Mouse (Mus musculus) frontal cortex, postnatal 25 days (tissue): Measurements from ENCODE around the gene Lss.

Experiments
- DNase-seq, 2 experiments: peaks; one replicate each; pipeline ENCODE4 v3.0.0; 2022; ENCODE audit warnings: low spot score in 2 of 2

The Lss gene

DNA sequence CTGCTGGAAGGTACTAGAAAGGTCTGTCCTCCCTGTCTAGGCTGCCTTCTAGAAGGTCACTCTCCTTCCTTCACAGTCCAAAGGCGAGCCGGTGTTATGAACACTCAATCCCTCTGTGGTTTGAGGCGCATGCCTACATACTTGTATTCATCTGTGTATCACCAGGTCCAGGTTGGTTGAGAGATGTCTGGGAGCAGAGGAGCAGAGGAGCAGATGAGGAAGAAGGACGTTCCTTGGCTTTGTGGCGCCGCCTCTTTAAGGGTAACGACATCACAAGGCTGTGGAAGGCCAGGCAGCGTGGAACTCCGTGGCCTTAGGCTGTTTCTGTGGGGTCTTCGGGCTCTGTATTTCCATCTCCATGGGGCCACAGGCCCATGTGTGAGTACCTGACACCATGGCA, 30.6 kb downstream of the Lss start, which contains the start of gene Spatc1l:
Spatc1l (plus strand) TSS at position 301 of the 400 bp plus-strand sequence.
- DNase-seq, result no peak

DNA sequence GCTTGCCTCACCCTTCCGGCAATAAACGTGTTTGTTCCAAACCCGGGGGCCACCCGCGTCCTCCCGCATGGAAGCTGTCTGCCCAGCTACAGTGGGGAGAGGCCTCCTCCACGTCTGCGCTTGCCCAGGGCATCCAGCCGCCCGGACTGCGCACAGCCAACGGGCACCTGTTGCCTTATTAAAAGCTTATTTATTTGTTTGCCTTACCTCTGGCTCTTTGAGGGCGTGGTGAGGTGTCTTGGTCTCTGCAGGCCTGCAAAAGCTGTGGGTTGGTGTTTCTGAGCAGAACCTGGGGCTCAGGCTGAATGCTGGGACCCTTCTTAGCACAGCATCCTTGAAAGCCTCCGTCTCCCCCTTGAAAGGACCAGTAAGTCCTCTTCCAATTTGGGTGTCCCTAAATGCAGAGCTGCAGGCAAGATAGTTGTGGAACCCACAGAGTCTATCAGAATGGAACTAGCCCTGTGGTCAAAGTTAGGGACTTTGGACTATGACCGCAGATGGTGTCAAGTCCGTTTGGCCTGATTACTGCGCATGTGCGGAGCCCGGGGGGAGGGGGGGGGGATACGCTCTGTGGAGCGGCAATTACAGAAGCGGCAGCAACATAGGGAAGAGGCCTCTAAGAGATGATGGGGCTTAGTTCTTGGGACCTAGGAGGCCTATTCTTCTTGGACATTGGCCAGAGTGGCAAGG, 38.8 kb downstream of the Lss start:
- no peak for DNase-seq

DNA sequence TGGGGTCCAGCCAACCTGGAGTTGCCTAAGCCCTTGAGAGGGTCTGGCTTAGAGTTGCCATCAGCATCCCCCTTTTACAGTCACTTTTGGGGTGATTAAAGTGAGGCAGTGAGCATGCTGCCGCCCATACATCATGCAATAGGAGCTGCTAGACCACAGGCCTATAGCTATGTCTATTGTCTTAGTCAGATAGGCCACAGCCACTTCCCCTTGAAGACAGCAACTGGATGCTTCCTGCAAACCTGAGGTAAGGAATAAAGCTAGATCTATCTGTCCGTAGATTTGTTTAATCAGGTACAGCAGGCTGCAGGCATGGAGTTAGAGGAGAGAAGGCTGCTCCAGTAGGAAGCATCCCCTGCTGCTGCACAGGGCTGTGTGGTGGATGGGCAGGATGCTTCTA, 39.7 kb downstream of the Lss start:
- DNase-seq, result no peak

DNA sequence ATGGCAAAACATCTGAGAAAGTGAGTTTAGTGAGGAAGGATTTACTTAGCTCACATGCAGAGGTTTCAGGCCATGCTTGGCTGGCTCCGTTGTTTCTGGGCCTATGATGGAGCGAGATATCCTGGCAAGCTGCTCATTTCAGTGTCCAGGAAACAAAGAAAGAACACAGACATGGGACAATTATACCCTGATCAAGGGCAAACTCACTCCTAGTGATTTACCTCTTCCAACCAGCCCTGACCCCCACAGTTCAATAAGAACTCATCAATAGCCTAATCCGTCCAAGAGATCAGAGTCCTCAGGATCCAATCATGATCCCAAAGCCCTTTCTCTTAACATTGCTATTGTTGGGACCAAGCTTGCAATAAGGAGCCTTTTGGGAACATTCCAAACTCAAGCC, 40.8 kb downstream of the Lss start:
- no peak for DNase-seq

DNA sequence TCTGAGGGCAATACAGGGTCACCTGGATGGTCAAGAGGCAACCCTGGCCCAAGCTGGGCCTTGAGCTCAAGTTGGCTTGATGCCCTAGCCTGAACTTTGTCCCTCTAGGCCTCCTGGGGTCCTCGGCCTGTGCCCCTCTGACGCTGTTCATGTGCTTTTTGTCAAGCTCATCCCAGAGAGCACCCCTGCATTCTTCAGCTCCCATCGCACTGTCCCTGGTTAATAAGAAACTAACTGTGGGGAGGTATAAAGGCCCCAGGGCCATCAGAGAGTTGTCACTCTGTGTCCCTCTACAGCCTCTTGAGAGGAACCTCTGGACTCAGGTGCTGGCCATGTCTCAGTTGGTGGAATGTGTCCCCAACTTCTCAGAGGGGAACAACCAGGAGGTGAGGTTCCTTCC, 44.0 kb downstream of the Lss start, which contains the start of gene Ftcd:
Ftcd (plus strand) TSS at position 275 of the 400 bp plus-strand sequence.
- no peak for DNase-seq

DNA sequence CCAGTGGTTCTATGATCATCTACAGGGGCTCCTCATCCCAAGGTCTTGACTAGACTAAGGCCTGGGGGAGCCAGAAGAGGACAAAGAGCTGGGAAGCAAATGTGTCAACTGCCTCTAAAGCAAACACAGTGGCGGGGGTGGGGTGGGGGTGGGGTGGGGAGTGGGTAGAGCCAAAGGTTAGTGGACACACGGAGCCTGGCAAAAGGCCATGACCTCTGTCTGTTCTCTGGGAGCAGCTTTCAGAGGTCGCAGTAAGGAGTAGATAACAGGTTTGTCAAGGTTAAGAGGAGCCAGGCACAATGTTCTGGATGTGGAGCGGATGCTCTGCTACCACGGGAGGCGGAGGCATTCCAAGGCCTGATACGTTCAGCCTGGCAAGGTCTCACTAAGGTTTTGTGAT, 45.5 kb downstream of the Lss start:
- no peak for DNase-seq

DNA sequence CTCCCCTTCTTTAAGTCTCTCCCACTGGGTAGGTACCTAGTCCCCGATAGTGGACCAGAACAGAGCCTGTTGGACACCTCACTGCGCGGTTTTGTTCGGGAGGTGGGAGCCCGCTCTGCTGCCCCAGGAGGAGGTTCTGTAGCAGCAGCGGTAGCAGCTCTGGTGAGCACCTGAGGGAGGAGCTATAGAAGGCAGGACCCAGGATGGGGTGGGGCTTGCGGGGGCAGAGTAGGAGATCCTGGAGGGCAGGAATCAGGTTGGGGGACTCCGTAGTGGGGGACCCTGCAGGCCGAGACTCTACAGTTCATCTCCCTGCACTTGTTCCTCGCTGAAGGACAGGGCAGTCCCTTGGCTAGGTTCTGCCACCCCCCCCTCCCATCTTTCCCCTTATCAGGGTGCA, 52.8 kb downstream of the Lss start:
- DNase-seq, result no peak

DNA sequence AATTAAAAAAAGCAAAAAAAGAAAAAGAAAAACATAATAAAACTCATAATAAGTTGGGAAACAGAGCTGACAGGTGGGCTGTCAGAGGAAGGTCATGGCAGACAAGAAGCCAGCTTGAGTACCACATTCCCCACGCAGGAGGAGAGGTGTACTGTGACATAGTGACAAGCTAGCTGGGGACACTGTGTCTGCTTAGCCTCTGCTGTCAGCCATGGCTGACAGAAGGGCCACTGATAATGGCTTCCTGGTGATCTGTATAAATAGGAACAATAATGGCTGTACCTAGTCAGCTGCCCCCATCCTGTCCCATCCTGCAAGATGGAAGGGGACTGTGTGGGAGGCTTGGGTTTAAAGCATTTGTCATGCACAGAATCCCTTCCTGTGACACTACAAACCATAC, 54.8 kb downstream of the Lss start:
- no peak for DNase-seq

DNA sequence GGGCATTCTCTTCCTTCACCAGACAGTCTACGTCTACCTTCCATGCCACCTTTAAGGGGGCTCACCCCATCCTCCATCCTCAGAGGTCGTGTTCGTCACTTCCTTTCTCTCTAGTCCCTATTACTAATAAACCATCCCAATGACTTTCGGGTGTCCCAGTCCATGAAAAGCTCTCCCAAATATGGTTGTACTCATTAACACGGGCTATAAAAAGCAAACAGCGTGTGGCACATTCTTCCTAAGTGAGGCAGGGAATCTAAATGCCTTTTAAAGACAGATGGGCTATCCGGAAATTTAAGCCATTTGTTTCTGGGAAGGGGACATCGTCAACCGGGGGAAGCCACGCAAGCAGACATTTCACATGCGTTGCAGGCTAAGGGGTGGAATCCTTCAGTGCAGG, 58.8 kb downstream of the Lss start:
- DNase-seq, result no peak

DNA sequence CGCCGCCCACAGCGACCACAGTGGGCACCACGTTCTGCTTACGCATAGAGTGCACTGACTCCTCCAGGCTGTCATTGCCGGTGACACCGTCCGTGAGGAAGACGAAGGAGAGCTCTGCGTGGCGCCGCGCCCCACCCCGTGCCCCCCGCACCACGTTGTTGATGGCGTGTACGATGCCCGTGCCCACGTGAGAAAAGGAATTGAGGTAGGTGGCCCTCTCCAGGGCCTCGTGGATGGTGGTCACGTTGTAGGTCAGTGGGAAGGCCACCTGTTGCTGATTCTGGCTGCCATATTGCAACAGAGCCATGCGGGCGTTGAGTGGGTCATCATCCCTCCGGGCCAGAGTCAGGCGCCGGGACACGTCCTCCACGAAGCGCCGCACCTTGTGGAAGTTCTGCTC, 65.0 kb downstream of the Lss start:
- no peak for DNase-seq

DNA sequence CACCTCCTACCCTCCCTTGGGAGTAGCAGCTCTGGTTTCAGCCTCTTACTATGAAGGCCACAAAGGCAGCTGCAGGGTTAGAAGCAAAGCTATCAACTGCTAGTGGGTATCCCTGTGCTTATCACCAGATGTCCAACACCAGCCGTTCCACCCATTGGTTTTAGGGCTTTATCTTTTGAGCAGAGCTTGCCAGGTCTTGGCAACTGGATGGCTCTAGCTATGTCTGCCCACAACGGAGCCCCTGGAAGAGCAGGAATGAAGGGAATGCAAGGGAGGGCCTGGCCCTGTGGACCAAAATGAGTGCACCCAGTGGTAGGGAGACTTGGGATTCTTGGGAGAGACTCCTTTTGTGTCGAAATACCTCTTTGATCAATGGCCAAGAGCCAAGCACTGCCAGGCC, 71.3 kb downstream of the Lss start:
- no peak for DNase-seq
